Mouse (Mus musculus): ENCODE data around the gene Zc2hc1b.

GRCm38 (mm10) chr10:13151353-13151752, 26.5 kb downstream of the Zc2hc1b start:
- TF ChIP-seq CTCF (IDR thresholded peaks at IDR 0.05; ENCODE audit: control insufficient read depth, insufficient read depth, insufficient read length): no peak
- no peak for TF ChIP-seq MYOD1 (IDR thresholded peaks at IDR 0.05; ENCODE audit: control insufficient read depth, insufficient read length, low read depth)

All from C2C12 (cell line).